Mouse (Mus musculus): Measurements from ENCODE around the gene Scube1. TPM values are rescaled to one million over a fixed set of nuclear protein-coding genes. Genes with fewer than 3 reads are reported as not detected.

Scube1 gene
- 2.6 and 3.9 TPM in 2 replicates for polyA plus RNA-seq (2015; fragmentation: Nextera tagmentation; extraction: Ambion mirVana)

DNA sequence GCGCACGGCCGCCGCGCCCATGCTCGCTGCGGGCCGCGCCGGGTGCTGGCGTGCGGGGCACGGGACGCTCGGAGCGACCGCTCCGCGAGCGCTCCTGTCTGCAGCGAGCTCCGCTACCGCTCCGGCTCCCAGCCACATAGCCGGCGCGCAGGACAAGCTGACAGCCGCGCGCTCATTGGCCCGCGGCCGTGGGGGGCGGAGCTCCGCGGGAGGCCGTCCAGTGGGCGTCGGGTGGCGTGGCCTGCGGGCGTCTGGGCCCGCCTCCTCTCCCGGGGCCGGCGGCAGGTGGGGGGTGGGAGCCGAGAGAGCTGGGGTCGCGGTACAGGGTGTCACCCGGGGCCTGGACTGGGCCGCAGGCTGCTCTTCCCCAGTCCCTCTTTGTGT is at the start of gene Scube1:
TSS of gene Scube1 (minus strand) at position 136 of the 384 bp plus-strand sequence.

GRCm38 (mm10) chr15:83594513-83595363 is 130.1 kb downstream of the Scube1 start, which contains the start of gene Ttll12:
TSS of gene Ttll12 (minus strand) at chr15:83595157.

DNA sequence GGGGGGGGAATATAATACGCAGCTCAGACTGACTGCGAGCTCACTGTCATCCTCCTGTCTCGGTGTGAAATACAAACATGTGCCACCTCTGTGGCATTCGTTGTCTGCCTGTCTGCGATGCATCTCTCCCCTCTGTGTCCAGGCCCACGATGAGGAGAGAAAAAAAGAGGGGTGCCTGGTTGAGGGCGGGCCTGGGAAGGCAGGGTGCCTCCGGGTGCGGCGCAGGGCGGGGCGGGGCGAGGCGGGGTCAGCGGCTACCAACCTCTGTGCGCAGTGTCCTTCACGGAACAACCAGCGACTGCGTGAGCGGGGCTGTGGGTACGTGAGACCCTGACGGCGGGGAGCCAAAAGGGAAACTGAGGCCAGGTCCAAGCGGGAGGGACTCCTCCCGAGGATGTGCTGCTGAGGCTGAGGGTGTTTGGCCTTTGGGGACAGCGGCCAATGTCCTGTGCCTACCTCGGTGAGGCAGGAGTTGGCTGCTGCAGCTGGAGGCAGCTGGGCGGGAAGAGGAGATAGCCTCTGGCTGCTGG is 161.4 kb downstream of the Scube1 start, which contains the start of the genes Tspo and Mcat:
TSS of gene Tspo (plus strand) at position 266 of the 530 bp plus-strand sequence.
TSS of gene Mcat (minus strand) at position 461 of the 530 bp plus-strand sequence.

Other genes with a start within 250 kb of the Scube1 start
- 6.0 and 7.1 TPM in 2 replicates for gene Ttll1, start 214.1 kb downstream of the Scube1 start, polyA plus RNA-seq (2015; fragmentation: Nextera tagmentation; extraction: Ambion mirVana)
- 4.6 and 5.6 TPM in 2 replicates for gene Bik, start 198.2 kb downstream of the Scube1 start, polyA plus RNA-seq (2015; fragmentation: Nextera tagmentation; extraction: Ambion mirVana)
- 334 and 361 TPM in 2 replicates for gene Tspo, start 161.4 kb downstream of the Scube1 start, polyA plus RNA-seq (2015; fragmentation: Nextera tagmentation; extraction: Ambion mirVana)
- gene Mcat, start 161.2 kb downstream of the Scube1 start, polyA plus RNA-seq (2015; fragmentation: Nextera tagmentation; extraction: Ambion mirVana) = 20.0 and 22.3 TPM in 2 replicates
- gene Ttll12, start 129.9 kb downstream of the Scube1 start, polyA plus RNA-seq (2015; fragmentation: Nextera tagmentation; extraction: Ambion mirVana) = 34.6 and 36.9 TPM in 2 replicates
- not detected in 2 replicates for gene Mpped1, start 54.4 kb upstream of the Scube1 start, polyA plus RNA-seq (2015; fragmentation: Nextera tagmentation; extraction: Ambion mirVana)